Mouse (Mus musculus): ENCODE measurements around the gene Wipi1. TPM values are rescaled to one million over a fixed set of nuclear protein-coding genes. Genes with fewer than 3 reads are reported as not detected.

The Wipi1 gene
- total and polyA plus RNA-seq, 2 experiments from 2014 or later, result 10.9 to 16.5 TPM

GRCm38 (mm10) chr11:109650788-109651565, 39.2 kb upstream of the Wipi1 start:
- WGBS, result 2% methylated on average over 74 of the region's 90 CpGs
- no peaks in the 10 kb centered on the region for H3K27me3 ChIP-seq (ENCODE audit: insufficient read depth, low read length)
- peaks cover 33% of the 10 kb centered on the region for H3K4me1 ChIP-seq (ENCODE audit: insufficient read depth)
- peak overlapping the region; percentile 93 for H3K4me3 ChIP-seq (ENCODE audit: low read depth, low read length)
- DNase-seq (peak; percentile 98), ATAC-seq (peak; percentile 94)
- peak overlapping the region; percentile 88 for H3K9ac ChIP-seq
- H3K9me3 ChIP-seq (ENCODE audit: low read length), result no peaks in the 10 kb centered on the region
- H3K27ac ChIP-seq (ENCODE audit: low read depth, low read length), result peak overlapping the region; percentile 95
- H3K36me3 ChIP-seq (ENCODE audit: insufficient read depth), result peaks cover 11% of the 10 kb centered on the region
- TF ChIP-seq CTCF (IDR thresholded peaks at IDR 0.05; ENCODE audit: low read depth), result no peak
- peak overlapping the region; percentile 76 for H3K4me2 ChIP-seq (ENCODE audit: low read depth)

GRCm38 (mm10) chr11:109649975-109650701, 38.4 kb upstream of the Wipi1 start:
- Histone ChIP-seq H3K4me3 (ENCODE audit: low read depth, low read length) (peak overlapping the region; percentile 93), H3K4me2 (ENCODE audit: low read depth) (peak overlapping the region; percentile 76), H3K9me3 (ENCODE audit: low read length) (no peaks in the 10 kb centered on the region), H3K27me3 (ENCODE audit: insufficient read depth, low read length) (no peaks in the 10 kb centered on the region), H3K4me1 (ENCODE audit: insufficient read depth) (peaks cover 33% of the 10 kb centered on the region), H3K9ac (peak overlapping the region; percentile 88), H3K36me3 (ENCODE audit: insufficient read depth) (peaks cover 3% of the 10 kb centered on the region), H3K27ac (ENCODE audit: low read depth, low read length) (peak overlapping the region; percentile 95)
- WGBS, result 1% methylated on average over 31 of the region's 31 CpGs
- DNase-seq, result peak; percentile 90
- TF ChIP-seq CTCF (IDR thresholded peaks at IDR 0.05; ENCODE audit: low read depth), result no peak
- ATAC-seq, result peak; percentile 79

GRCm38 (mm10) chr11:109649206-109649605, 37.4 kb upstream of the Wipi1 start, which contains the start of gene Prkar1a:
TSS of gene Prkar1a (plus strand) at chr11:109649405.
- no peaks in the 10 kb centered on the region for H3K27me3 ChIP-seq (ENCODE audit: insufficient read depth, low read length)
- peaks cover 33% of the 10 kb centered on the region for H3K4me1 ChIP-seq (ENCODE audit: insufficient read depth)
- H3K9me3 ChIP-seq (ENCODE audit: low read length), result no peaks in the 10 kb centered on the region
- peak within 1 kb of the TSS; percentile 93 for H3K4me3 ChIP-seq (ENCODE audit: low read depth, low read length)
- TF ChIP-seq CTCF (IDR thresholded peaks at IDR 0.05; ENCODE audit: low read depth), result no peak
- 26% methylated on average over 8 of the region's 8 CpGs for WGBS
- DNase-seq (peak; percentile 71), ATAC-seq (no peak)
- H3K36me3 ChIP-seq (ENCODE audit: insufficient read depth), result no peaks in the 10 kb centered on the region
- H3K9ac ChIP-seq, result peak within 1 kb of the TSS; percentile 88
- peak within 1 kb of the TSS; percentile 76 for H3K4me2 ChIP-seq (ENCODE audit: low read depth)
- peak within 1 kb of the TSS; percentile 95 for H3K27ac ChIP-seq (ENCODE audit: low read depth, low read length)

GRCm38 (mm10) chr11:109648510-109648909, 36.7 kb upstream of the Wipi1 start:
- H3K9ac ChIP-seq, result no peak overlapping the region
- ATAC-seq (no peak), DNase-seq (peak; percentile 67)
- 18% methylated on average over 7 of the region's 7 CpGs for WGBS
- no peaks in the 10 kb centered on the region for H3K9me3 ChIP-seq (ENCODE audit: low read length)
- H3K4me1 ChIP-seq (ENCODE audit: insufficient read depth), result peaks cover 32% of the 10 kb centered on the region
- H3K27ac ChIP-seq (ENCODE audit: low read depth, low read length), result peak overlapping the region; percentile 95
- H3K27me3 ChIP-seq (ENCODE audit: insufficient read depth, low read length), result no peaks in the 10 kb centered on the region
- H3K4me2 ChIP-seq (ENCODE audit: low read depth), result peak overlapping the region; percentile 76
- no peak for TF ChIP-seq CTCF (IDR thresholded peaks at IDR 0.05; ENCODE audit: low read depth)
- H3K4me3 ChIP-seq (ENCODE audit: low read depth, low read length), result 0 out of 2 replicates have a peak overlapping the region, but pooled peaks have one; percentile 93
- no peaks in the 10 kb centered on the region for H3K36me3 ChIP-seq (ENCODE audit: insufficient read depth)

GRCm38 (mm10) chr11:109641498-109642222, 29.9 kb upstream of the Wipi1 start:
- no peaks in the 10 kb centered on the region for H3K4me1 ChIP-seq (ENCODE audit: insufficient read depth)
- H3K9me3 ChIP-seq (ENCODE audit: low read length), result no peaks in the 10 kb centered on the region
- H3K36me3 ChIP-seq (ENCODE audit: insufficient read depth), result no peaks in the 10 kb centered on the region
- WGBS, result 76% methylated on average over 5 of the region's 5 CpGs
- H3K27ac ChIP-seq (ENCODE audit: low read depth, low read length), result no peak overlapping the region
- no peak overlapping the region for H3K9ac ChIP-seq
- no peak overlapping the region for H3K4me2 ChIP-seq (ENCODE audit: low read depth)
- ATAC-seq, result no peak
- DNase-seq, result no peak
- H3K4me3 ChIP-seq (ENCODE audit: low read depth, low read length), result no peak overlapping the region
- no peaks in the 10 kb centered on the region for H3K27me3 ChIP-seq (ENCODE audit: insufficient read depth, low read length)
- no peak for TF ChIP-seq CTCF (IDR thresholded peaks at IDR 0.05; ENCODE audit: low read depth)

GRCm38 (mm10) chr11:109635871-109636395, 24.2 kb upstream of the Wipi1 start:
- Histone ChIP-seq H3K9me3 (ENCODE audit: low read length) (no peaks in the 10 kb centered on the region), H3K36me3 (ENCODE audit: insufficient read depth) (no peaks in the 10 kb centered on the region), H3K4me1 (ENCODE audit: insufficient read depth) (no peaks in the 10 kb centered on the region), H3K27me3 (ENCODE audit: insufficient read depth, low read length) (no peaks in the 10 kb centered on the region), H3K4me2 (ENCODE audit: low read depth) (no peak overlapping the region), H3K9ac (no peak overlapping the region), H3K27ac (ENCODE audit: low read depth, low read length) (no peak overlapping the region), H3K4me3 (ENCODE audit: low read depth, low read length) (no peak overlapping the region)
- 57% methylated on average over 6 of the region's 6 CpGs for WGBS
- no peak for TF ChIP-seq CTCF (IDR thresholded peaks at IDR 0.05; ENCODE audit: low read depth)
- DNase-seq (no peak), ATAC-seq (no peak)
